Comparison of ENCODE assay signal across 8 mouse cellular contexts in the genomic region with DNA sequence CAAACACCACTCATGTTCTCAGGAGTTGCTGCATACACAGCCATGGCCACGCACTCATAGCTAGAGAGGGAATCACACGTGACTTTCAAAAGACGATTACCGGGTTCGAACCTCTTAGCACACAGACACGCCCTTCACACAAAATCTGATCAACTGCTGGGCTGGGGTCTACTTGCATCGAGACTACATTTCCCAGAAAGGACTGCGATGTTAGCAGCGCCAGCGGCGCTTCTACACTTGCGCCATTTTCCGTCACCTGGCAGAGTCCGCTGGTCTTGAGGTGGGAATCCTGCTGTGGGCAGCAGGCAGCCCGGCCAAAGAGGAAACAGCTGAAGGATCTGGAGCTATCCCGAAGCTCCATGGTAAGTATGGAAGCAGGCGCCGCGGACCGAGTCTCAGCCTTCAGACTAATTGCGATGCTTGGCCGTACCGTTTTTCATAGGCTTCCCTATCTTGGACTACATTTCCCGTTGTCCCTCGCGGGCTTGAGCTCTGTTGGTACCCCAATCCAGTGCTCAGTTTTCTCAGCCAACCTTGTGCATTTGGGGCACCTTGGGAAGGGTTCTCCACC. TPM values are rescaled to one million over a fixed set of nuclear protein-coding genes. Genes with fewer than 3 reads are reported as not detected.
A peak's percentile ranks its signal among the peaks of the same experiment; 100 is the strongest.
DNase-seq lines count a peak whose midpoint lies in the region; ATAC-seq lines count a peak whose summit lies in the region.

Gm3854 (plus strand) TSS at position 259 of the 571 bp plus-strand sequence.

- peak within 1 kb of the TSS; percentile 48 for H3K9ac ChIP-seq in intestine, embryonic 15.5 days

- no peaks in the 10 kb centered on the region for H3K4me1 ChIP-seq in intestine, embryonic 15.5 days (replicated peaks)
- peaks cover 6% of the 10 kb centered on the region; the same call in 1 of the 2 replicates for H3K4me1 ChIP-seq in megakaryocyte, embryonic 14.5 days

- no peaks in the 10 kb centered on the region for H3K9me3 ChIP-seq in intestine, embryonic 15.5 days
- no peaks in the 10 kb centered on the region; the same call in 1 of the 2 replicates for H3K9me3 ChIP-seq in megakaryocyte, embryonic 14.5 days

- peak; percentile 53 for DNase-seq in adrenal gland, postnatal 14 days
- DNase-seq in embryo, embryonic 11 days = peak; percentile 93
- DNase-seq in left cerebral cortex, postnatal 14 days (ENCODE audit: low spot score in 2 of 2) = peak; percentile 79 to 81
- DNase-seq in right cerebral cortex, postnatal 14 days = peak; percentile 68

- ATAC-seq in granulocyte monocyte progenitor cell, adult 5-6 weeks (replicated peaks; ENCODE audit: poor library complexity, severe bottlenecking) = peak; percentile 92
- ATAC-seq in intestine, embryonic 15.5 days = peak; percentile 95
- no peak for ATAC-seq in monocyte, adult 5-6 weeks (replicated peaks; ENCODE audit: insufficient number of reproducible peaks, low FRiP score, low TSS enrichment, poor library complexity, severe bottlenecking)

- no peaks in the 10 kb centered on the region for H3K27me3 ChIP-seq in intestine, embryonic 15.5 days (replicated peaks)
- peaks cover 4% of the 10 kb centered on the region for H3K27me3 ChIP-seq in megakaryocyte, embryonic 14.5 days (replicated peaks)

- WGBS in intestine, embryonic 15.5 days = under 1% methylated on average over 26 of the region's 26 CpGs

- H3K27ac ChIP-seq in intestine, embryonic 15.5 days = no peak within 1 kb of the TSS

- intact Hi-C loops in left cerebral cortex, postnatal 14 days (cut with DNase I) = no loop called here

- peak within 1 kb of the TSS; percentile 55 for H3K4me2 ChIP-seq in intestine, embryonic 15.5 days (replicated peaks)

- no peaks in the 10 kb centered on the region for H3K36me3 ChIP-seq in intestine, embryonic 15.5 days
- H3K36me3 ChIP-seq in megakaryocyte, embryonic 14.5 days (replicated peaks; ENCODE audit: low read length) = no peaks in the 10 kb centered on the region

- H3K4me3 ChIP-seq in intestine, embryonic 15.5 days (replicated peaks) = peak within 1 kb of the TSS; percentile 64
- peak within 1 kb of the TSS; percentile 89 for H3K4me3 ChIP-seq in megakaryocyte, embryonic 14.5 days (replicated peaks)

RNA-seq across cellular contexts. Expression of gene Gm3854, which starts in this region (rescaled TPM):
- 0.48 and 0.71 TPM in 2 replicates for total RNA-seq in adrenal gland, postnatal 14 days (2021)
- 0.96 and 1.8 TPM in 2 replicates for total RNA-seq in granulocyte monocyte progenitor cell, adult 5-6 weeks (2014; fragmentation: Nextera tagmentation)
- total RNA-seq in granulocyte monocyte progenitor cell, adult 5-6 weeks (2017) = 0.31 TPM in 1 of 2 replicates, not detected in the other
- polyA plus RNA-seq in intestine, embryonic 15.5 days (2015; fragmentation: Nextera tagmentation; extraction: Ambion mirVana) = 0.85 and 1.3 TPM in 2 replicates
- total RNA-seq in left cerebral cortex, postnatal 14 days (2021) = 1 to 10 TPM; 7.4 to 7.5 TPM
- polyA plus RNA-seq in megakaryocyte, embryonic 14.5 days (2012; ENCODE audit: insufficient read depth, low replicate concordance) = not detected in 2 replicates
- total RNA-seq in monocyte, adult 5-6 weeks (2017) = 0.19 TPM in 1 of 3 replicates, not detected in the others

Comparison
In these comparisons a context has a peak if more than half of its experiments do, and no peak if none do; other contexts are left out.
1. Peak in DNase-seq in adrenal gland, postnatal 14 days; RNA of the gene not detected or under 1 TPM.